Mouse (Mus musculus): ENCODE measurements at regions not wholly inside any gene's neighbourhood (a gene's known extent, or its start where the extent isn't known, plus 50 kb on each side); places are given as distances from the start of the nearest gene placed in this dataset.

- TF ChIP-seq CTCF (conservative IDR thresholded peaks at IDR 0.05; ENCODE audit: low read length) = no peak
- TF ChIP-seq NANOG (IDR thresholded peaks at IDR 0.05; ENCODE audit: borderline replicate concordance, low read length) = no peak
These were observed 932.3 kb downstream of the Pcdh9 start for GRCm38 (mm10) chr14:92958138-92958537.

Measured in E14TG2a.4 (cell line).